Mouse (Mus musculus): ENCODE measurements around the gene Syndig1. TPM values are rescaled to one million over a fixed set of nuclear protein-coding genes. Genes with fewer than 3 reads are reported as not detected.

Gene Syndig1
- polyA plus RNA-seq, 2 experiments, result 0.10 to 0.63 TPM

DNA sequence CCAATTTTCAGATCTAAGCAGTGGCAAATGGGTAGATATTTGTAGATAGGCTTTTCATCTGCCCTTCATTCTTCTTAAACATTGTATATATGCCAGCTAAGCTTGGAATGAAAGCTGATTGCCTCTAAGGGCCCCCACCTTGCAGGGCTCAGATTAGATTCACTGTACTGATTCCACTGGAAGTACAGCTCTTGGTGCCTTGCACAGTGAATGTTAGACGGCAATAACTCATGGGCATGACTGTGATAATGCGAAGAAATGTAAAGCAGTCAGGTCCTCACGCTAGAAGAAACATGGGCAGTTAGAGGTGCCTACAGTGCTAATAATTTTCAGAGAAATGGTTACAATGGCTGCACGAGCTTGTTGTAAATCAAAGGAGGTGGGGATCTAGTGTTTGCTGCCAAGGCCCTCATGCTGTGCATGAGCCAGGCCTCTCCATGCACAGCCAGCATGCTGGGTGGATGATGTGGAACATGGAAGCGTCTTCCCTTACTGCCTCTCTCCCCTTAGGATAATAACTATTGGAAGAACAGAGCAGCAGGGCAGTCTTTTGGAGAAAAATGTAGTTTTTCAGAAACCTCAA is 167.5 kb downstream of the Syndig1 start:
- Histone ChIP-seq H3K36me3 (replicated peaks; ENCODE audit: control insufficient read depth, insufficient read depth, low read depth) (no peaks in the 10 kb centered on the region), H3K27ac (no peak overlapping the region), H3K4me3 (ENCODE audit: insufficient read depth in 1 of 2, low read depth in 2 of 2, low read length in 2 of 2) (no peak overlapping the region), H3K4me2 (ENCODE audit: low read depth) (no peak overlapping the region), H3K9ac (replicated peaks) (no peak overlapping the region), H3K4me1 (replicated peaks; ENCODE audit: control insufficient read depth in 2 of 2, insufficient read depth in 2 of 2, low read length in 1 of 2) (no peaks in the 10 kb centered on the region), H3K27me3 (ENCODE audit: control insufficient read depth, insufficient read depth, low read length) (no peaks in the 10 kb centered on the region), H3K9me3 (ENCODE audit: control insufficient read depth, low read length) (no peaks in the 10 kb centered on the region)
- no peak for ATAC-seq (ENCODE audit: insufficient read depth)
- no peak for TF ChIP-seq EP300 (IDR thresholded peaks at IDR 0.05; ENCODE audit: low read depth)
- no peak for TF ChIP-seq CTCF (IDR thresholded peaks at IDR 0.05; ENCODE audit: low read depth)
- DNase-seq (ENCODE audit: low read depth in 3 of 3, low spot score in 3 of 3), result no peak
- 54% methylated on average over 5 of the region's 5 CpGs for WGBS (ENCODE audit: insufficient replicate concordance)

DNA sequence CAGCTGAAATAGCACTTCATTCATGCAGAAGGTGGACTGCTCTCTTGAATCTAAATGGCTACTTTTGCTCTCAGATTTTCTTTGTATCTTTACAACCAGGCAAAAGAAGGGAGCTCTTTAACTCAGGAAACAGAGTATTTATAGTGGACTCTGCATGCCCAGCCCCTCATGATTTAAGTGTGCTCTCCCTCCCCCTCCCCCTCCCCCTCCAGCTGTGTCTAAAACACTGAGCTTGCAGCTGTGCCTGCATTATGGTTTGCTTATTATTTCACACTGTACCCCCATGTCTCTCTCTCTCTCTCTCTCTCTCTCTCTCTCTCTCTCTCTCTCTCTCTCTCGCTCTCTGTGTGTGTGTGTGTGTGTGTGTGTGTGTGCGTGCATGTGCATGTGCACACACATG is 168.6 kb downstream of the Syndig1 start:
- no peaks in the 10 kb centered on the region for H3K4me1 ChIP-seq (replicated peaks; ENCODE audit: control insufficient read depth in 2 of 2, insufficient read depth in 2 of 2, low read length in 1 of 2)
- no peaks in the 10 kb centered on the region for H3K36me3 ChIP-seq (replicated peaks; ENCODE audit: control insufficient read depth, insufficient read depth, low read depth)
- no peak for DNase-seq (ENCODE audit: low read depth in 3 of 3, low spot score in 3 of 3)
- no peaks in the 10 kb centered on the region for H3K9me3 ChIP-seq (ENCODE audit: control insufficient read depth, low read length)
- H3K4me3 ChIP-seq (ENCODE audit: insufficient read depth in 1 of 2, low read depth in 2 of 2, low read length in 2 of 2), result no peak overlapping the region
- no peak overlapping the region for H3K27ac ChIP-seq
- WGBS (ENCODE audit: insufficient replicate concordance), result 60% methylated on average over 2 of the region's 2 CpGs
- no peak for ATAC-seq (ENCODE audit: insufficient read depth)
- H3K27me3 ChIP-seq (ENCODE audit: control insufficient read depth, insufficient read depth, low read length), result no peaks in the 10 kb centered on the region
- no peak overlapping the region for H3K9ac ChIP-seq (replicated peaks)
- TF ChIP-seq CTCF (IDR thresholded peaks at IDR 0.05; ENCODE audit: low read depth) (no peak), EP300 (IDR thresholded peaks at IDR 0.05; ENCODE audit: low read depth) (no peak)
- H3K4me2 ChIP-seq (ENCODE audit: low read depth), result no peak overlapping the region

DNA sequence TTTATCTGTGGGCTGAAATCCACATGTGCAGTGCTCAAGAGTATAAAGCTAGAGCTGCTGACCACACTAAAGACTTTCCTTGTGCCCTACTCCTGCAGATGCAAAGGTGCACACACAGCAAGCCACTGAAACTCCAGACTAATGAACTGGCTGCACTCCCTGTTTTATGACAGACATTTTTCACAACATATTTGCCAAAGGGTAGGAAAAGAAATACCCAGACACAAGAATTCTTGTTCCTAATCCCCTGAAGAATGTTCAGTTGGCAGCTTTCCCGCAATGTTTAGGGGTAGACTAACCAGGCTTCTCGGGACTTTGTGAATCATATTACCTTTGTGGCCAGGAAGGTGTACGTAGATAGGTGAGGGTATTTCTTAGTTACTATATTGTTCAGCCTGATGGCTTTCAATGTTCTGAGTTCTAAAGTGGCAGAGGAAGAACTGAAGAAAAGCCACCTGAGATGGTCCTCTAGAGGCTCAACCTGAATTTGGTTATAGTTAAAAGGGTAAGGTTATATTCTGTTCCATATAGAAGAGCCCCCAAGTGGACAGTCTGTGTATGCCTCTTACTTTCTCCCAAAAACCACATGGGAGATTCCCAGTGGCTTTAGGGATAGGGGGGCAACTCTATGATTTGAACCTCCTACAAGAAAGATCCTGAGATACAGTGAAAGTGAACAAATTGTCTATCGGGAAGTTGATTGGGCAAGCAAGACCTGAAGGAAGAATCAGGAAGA is 169.5 kb downstream of the Syndig1 start:
- Histone ChIP-seq H3K27me3 (ENCODE audit: control insufficient read depth, insufficient read depth, low read length) (no peaks in the 10 kb centered on the region), H3K27ac (no peak overlapping the region), H3K9ac (replicated peaks) (no peak overlapping the region), H3K4me1 (replicated peaks; ENCODE audit: control insufficient read depth in 2 of 2, insufficient read depth in 2 of 2, low read length in 1 of 2) (no peaks in the 10 kb centered on the region), H3K4me3 (ENCODE audit: insufficient read depth in 1 of 2, low read depth in 2 of 2, low read length in 2 of 2) (no peak overlapping the region), H3K36me3 (replicated peaks; ENCODE audit: control insufficient read depth, insufficient read depth, low read depth) (no peaks in the 10 kb centered on the region), H3K9me3 (ENCODE audit: control insufficient read depth, low read length) (no peaks in the 10 kb centered on the region), H3K4me2 (ENCODE audit: low read depth) (no peak overlapping the region)
- ATAC-seq (ENCODE audit: insufficient read depth), result no peak
- WGBS (ENCODE audit: insufficient replicate concordance), result 68% methylated on average over 4 of the region's 4 CpGs
- DNase-seq (ENCODE audit: low read depth in 3 of 3, low spot score in 3 of 3), result no peak
- TF ChIP-seq CTCF (IDR thresholded peaks at IDR 0.05; ENCODE audit: low read depth), result no peak
- TF ChIP-seq EP300 (IDR thresholded peaks at IDR 0.05; ENCODE audit: low read depth), result no peak

DNA sequence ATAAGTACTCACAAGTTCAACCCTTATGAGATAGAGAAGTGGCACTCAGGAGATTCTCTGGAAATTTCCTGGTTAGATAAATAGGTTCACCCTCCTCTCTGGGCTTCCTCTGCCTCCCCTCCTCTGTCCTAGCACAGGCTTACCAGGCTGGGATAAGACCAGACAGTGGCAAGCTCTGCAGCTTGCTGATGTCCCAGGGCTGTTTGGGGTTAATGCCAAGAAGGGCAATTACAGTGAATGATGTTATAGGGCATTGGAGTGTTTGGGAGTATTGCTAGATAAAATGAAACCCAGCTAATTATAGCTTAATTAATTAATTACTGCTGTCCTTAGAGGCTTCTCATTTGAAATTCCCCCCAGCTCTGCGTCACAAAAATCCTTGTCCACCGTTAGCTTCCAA is 171.6 kb downstream of the Syndig1 start:
- no peak for ATAC-seq (ENCODE audit: insufficient read depth)
- H3K9ac ChIP-seq (replicated peaks), result no peak overlapping the region
- no peak overlapping the region for H3K4me2 ChIP-seq (ENCODE audit: low read depth)
- DNase-seq (ENCODE audit: low read depth in 3 of 3, low spot score in 3 of 3), result no peak
- no peaks in the 10 kb centered on the region for H3K4me1 ChIP-seq (replicated peaks; ENCODE audit: control insufficient read depth in 2 of 2, insufficient read depth in 2 of 2, low read length in 1 of 2)
- TF ChIP-seq EP300 (IDR thresholded peaks at IDR 0.05; ENCODE audit: low read depth) (no peak), CTCF (IDR thresholded peaks at IDR 0.05; ENCODE audit: low read depth) (no peak)
- H3K27me3 ChIP-seq (ENCODE audit: control insufficient read depth, insufficient read depth, low read length), result no peaks in the 10 kb centered on the region
- no peaks in the 10 kb centered on the region for H3K36me3 ChIP-seq (replicated peaks; ENCODE audit: control insufficient read depth, insufficient read depth, low read depth)
- no peak overlapping the region for H3K4me3 ChIP-seq (ENCODE audit: insufficient read depth in 1 of 2, low read depth in 2 of 2, low read length in 2 of 2)
- 53% methylated on average over 2 of the region's 2 CpGs for WGBS (ENCODE audit: insufficient replicate concordance)
- H3K27ac ChIP-seq, result no peak overlapping the region
- H3K9me3 ChIP-seq (ENCODE audit: control insufficient read depth, low read length), result no peaks in the 10 kb centered on the region

DNA sequence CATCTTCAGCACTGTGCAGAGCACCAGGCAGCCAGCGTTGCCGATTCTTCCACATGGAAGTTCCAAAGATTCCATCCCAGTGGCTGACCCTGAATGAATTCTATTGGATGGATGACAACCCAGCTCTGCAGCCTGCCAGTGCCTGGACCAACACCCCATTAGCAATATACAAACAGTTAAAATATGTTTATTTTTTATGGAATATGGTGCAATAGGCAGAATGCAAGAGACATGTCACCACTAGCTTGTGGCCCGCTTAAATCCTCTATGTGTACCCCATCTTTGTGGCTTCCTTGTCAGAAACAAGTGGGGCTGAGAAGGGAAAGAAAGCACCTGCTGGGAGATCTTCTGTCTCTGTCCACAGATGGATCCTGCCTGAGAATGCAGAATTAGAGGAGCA is 174.5 kb downstream of the Syndig1 start:
- no peak overlapping the region for H3K9ac ChIP-seq (replicated peaks)
- 75% methylated on average over 3 of the region's 3 CpGs for WGBS (ENCODE audit: insufficient replicate concordance)
- no peaks in the 10 kb centered on the region for H3K4me1 ChIP-seq (replicated peaks; ENCODE audit: control insufficient read depth in 2 of 2, insufficient read depth in 2 of 2, low read length in 1 of 2)
- TF ChIP-seq EP300 (IDR thresholded peaks at IDR 0.05; ENCODE audit: low read depth), result no peak
- no peak for TF ChIP-seq CTCF (IDR thresholded peaks at IDR 0.05; ENCODE audit: low read depth)
- no peaks in the 10 kb centered on the region for H3K9me3 ChIP-seq (ENCODE audit: control insufficient read depth, low read length)
- ATAC-seq (ENCODE audit: insufficient read depth) (no peak), DNase-seq (ENCODE audit: low read depth in 3 of 3, low spot score in 3 of 3) (no peak)
- H3K36me3 ChIP-seq (replicated peaks; ENCODE audit: control insufficient read depth, insufficient read depth, low read depth), result no peaks in the 10 kb centered on the region
- no peaks in the 10 kb centered on the region for H3K27me3 ChIP-seq (ENCODE audit: control insufficient read depth, insufficient read depth, low read length)
- H3K27ac ChIP-seq, result no peak overlapping the region
- H3K4me3 ChIP-seq (ENCODE audit: insufficient read depth in 1 of 2, low read depth in 2 of 2, low read length in 2 of 2), result no peak overlapping the region
- no peak overlapping the region for H3K4me2 ChIP-seq (ENCODE audit: low read depth)
